Mouse (Mus musculus): ENCODE measurements around the gene Skap2.

DNA sequence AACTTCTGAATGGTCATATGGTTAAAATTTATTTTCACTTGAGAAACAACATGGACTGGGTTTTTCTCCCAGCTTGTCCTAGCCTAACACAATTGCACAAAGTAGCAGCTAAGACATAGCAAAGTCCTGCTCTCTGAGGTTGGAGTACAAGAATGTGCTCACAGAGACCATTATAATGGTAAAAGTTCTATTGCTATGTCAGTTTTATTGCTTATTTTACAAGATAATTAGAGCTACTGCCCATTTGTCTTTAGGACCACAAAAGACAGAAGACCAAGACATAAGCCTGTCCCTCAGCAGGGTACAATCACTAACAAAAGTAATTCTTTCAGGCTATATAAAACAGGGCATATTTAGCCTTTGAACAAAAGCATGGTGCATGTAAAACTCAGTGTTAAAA is 64.7 kb downstream of the Skap2 start:
- TF ChIP-seq CTCF (IDR thresholded peaks at IDR 0.05; ENCODE audit: borderline replicate concordance, control insufficient read depth, extremely low read depth, insufficient read depth, low read length, poor library complexity), result no peak
- no peak for TF ChIP-seq POLR2A (IDR thresholded peaks at IDR 0.05; ENCODE audit: control insufficient read depth, extremely low read depth, insufficient read depth, low read length, poor library complexity)

Data from thymus, adult 2 months (tissue).